Mouse (Mus musculus) stomach, postnatal 0 days (tissue): ENCODE data around the gene Map7.

ENCODE experiments used
- CTCF ChIP-seq: IDR thresholded peaks from 2 replicates; pipeline ENCODE4 v1.5.1; 2016; ENCODE audit warnings: antibody characterized with exemption, low read depth, mild to moderate bottlenecking, moderate library complexity
- EP300 ChIP-seq: optimal IDR thresholded peaks from 2 replicates; pipeline ENCODE3; 2016; ENCODE audit warnings: antibody characterized with exemption

DNA sequence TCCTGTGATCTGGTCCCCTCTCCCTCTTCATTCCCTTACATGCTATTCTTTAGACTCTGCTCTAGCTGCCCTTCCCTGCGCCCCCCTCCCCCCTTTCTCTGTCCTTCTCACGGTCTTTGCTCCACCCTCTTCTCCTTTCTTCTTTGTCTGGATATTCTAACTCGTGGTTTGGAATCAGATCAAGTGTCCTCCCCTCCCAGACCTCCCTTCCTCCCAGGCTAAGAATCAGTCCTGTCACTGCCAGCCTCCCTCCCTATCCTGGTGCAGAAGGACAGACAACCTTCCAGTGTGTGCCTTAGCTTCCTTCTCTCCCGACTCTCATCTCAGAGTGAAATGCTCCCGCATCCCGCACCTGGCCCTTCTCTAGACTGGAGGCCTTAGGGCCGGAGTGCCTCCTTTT lies 27.8 kb downstream of the Map7 start:
- TF ChIP-seq CTCF (no peak), EP300 (no peak)
